Mouse (Mus musculus): ENCODE measurements at regions not wholly inside any gene's neighbourhood (a gene's known extent, or its start where the extent isn't known, plus 50 kb on each side); places are given as distances from the start of the nearest gene placed in this dataset.
"Not testable (repeated sequence)": the region's sequence is repeated elsewhere in the genome, so short reads cannot be mapped to it uniquely, and the experiment has no call there.

- in situ Hi-C loops (cut with MboI) = no loop called here
Observed at GRCm38 (mm10) chrX:166809165-166809564, 223.6 kb upstream of the Egfl6 start.

- in situ Hi-C loops (cut with MboI) = no loop called here
Observed at GRCm38 (mm10) chrX:166808207-166808606, 222.7 kb upstream of the Egfl6 start.

- in situ Hi-C loops (cut with MboI) = no loop called here
Observed at GRCm38 (mm10) chrX:166805957-166806356, 220.4 kb upstream of the Egfl6 start.

DNA sequence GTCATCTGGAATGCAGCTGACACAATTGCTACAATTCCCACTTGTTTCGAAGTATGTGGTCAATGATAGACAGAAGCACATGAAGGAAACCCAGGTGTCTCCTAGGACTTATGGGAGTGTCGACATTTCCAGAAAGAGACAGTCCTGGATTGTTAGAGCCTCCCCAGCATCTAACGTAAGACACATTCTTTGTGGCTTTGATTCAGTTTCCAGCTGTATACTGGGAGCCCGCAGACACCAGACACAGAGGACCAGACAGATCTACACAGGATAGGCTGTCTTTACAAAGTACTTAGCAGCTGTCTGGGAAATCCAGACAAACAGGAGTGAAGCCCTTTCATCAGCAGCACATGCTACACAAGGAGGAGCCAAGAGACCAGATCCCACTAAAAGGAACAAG, 220.0 kb upstream of the Egfl6 start:
- in situ Hi-C loops (cut with MboI) = no loop called here

DNA sequence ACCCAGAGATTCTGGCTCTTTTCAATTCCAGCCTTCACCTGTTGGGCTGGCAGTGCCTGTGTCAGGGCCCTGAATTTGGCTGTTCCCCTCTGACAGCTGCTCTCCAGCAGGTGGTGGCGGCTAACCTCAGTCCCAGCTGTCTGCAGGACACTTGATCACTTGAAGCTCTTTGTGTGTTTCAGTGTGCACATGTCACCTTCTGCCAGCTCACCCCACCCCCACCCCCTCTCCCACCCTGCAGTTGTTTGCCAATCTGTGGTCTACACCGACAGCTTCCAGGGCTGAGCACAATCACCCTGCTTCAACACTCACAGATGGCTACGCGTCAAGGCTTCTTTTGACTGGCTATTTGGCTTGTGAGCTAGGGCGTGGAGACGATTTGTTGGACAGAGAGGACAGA, 217.7 kb upstream of the Egfl6 start:
- in situ Hi-C loops (cut with MboI) = no loop called here

GRCm38 (mm10) chrX:166801017-166801416, 215.5 kb upstream of the Egfl6 start:
- in situ Hi-C loops (cut with MboI) = no loop called here

DNA sequence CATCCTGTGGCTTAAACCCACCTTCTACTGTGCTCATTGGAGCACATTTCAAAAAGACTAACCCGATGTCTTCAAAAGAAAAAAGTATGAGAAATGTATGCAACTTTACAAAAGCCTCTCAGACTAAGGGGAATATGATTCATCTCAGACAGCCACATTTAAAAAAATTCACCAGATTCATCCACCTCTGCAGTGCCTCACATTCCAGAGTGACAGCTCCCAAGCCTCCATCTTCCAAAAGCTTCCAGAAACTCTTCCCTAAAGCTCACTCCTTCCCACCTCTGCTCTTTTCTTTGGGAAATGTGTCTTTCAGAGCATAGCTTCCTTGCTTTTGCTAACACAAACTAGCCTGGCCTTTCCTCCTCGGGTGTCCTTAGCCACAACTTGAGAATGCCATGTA, 210.1 kb upstream of the Egfl6 start:
- in situ Hi-C loops (cut with MboI) = no loop called here

DNA sequence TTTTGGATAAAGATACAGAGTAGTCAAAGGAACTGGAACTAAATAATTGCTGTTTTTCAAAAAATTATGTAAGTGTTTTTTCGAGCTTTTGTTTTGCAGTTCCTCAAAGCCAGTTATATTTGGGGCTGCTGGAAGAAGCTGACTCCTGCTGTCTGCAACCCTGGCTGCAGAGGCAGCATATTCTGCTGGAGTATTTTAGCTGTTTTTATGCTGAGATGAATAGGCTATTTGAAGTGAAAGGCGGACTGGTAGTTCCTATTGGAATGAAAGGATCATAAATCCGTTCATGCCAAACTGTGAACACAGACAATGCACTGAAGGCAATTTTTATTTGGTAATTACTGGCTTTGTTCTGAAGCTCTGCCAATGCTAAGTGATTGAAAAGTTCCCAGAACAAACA, 203.5 kb upstream of the Egfl6 start:
- in situ Hi-C loops (cut with MboI) = no loop called here

GRCm38 (mm10) chrX:166787137-166787536, 201.6 kb upstream of the Egfl6 start:
- in situ Hi-C loops (cut with MboI) = not testable (repeated sequence)

DNA sequence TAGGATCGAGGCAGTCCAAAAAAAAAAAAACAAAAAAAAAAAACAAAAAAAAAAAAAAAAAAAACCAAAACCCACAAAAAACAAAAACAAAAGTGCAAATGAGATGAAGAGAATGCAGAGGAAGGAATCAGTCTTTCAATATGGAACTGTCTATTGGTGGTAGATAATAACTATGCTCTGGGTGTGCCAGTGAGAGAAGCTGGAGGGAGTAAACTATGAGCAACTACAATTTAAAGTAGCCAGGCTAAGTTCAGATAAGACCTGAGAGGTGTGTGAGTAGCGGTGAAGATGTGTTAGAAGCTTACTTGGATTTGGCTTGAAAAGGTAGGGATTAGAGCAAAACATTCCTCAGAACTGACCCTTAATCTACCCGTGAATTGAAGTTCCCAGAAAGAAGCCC, 200.1 kb upstream of the Egfl6 start:
- in situ Hi-C loops (cut with MboI) = no loop called here

DNA sequence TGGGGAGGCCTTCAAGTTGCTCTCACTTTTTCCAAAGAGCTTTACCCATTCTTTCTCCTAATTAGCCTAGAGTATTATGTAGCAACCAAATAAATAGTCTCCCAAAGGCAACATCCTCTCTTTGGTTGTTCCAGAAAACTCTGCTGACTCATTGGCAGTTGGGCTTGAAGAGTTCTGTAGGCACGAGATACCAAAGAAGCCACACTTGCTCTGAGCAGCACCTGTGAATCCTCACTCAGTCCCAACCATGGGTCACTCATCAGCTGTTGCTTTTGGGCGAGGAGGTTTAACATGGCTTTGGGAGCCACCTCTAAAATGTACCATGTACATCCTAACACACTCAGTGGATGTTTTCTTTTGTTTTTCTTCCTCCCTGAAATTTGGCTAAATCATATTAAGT, 197.9 kb upstream of the Egfl6 start:
- in situ Hi-C loops (cut with MboI) = no loop called here

DNA sequence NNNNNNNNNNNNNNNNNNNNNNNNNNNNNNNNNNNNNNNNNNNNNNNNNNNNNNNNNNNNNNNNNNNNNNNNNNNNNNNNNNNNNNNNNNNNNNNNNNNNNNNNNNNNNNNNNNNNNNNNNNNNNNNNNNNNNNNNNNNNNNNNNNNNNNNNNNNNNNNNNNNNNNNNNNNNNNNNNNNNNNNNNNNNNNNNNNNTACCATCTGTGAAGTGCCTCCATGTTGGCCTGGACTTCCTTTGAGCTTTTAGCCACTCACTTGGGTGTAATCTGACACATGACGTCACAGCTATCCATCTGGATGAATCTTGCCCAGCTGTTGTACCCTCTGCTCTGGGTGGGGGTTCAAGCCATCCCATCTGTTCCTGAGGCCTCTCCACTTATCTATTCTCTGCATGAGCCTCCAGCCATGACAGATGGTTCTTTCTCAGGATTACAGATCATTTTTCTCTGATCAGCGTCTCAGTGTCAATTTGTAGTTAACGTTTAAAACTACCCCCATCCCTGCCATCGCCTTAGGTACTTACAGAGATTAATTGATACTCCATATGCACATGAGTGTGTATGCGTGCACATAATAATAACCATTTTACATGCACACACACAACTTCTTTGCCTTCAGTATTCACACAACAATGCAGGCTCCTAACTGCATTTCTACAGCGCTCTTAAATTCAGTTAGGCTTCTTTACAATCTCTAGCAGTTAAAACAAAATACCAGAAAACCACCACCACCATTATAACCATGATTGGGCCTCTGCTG, 194.0 kb upstream of the Egfl6 start:
- in situ Hi-C loops (cut with MboI) = no loop called here

- in situ Hi-C loops (cut with MboI) = no loop called here
Observed at GRCm38 (mm10) chrX:166773408-166773854, 187.9 kb upstream of the Egfl6 start.

DNA sequence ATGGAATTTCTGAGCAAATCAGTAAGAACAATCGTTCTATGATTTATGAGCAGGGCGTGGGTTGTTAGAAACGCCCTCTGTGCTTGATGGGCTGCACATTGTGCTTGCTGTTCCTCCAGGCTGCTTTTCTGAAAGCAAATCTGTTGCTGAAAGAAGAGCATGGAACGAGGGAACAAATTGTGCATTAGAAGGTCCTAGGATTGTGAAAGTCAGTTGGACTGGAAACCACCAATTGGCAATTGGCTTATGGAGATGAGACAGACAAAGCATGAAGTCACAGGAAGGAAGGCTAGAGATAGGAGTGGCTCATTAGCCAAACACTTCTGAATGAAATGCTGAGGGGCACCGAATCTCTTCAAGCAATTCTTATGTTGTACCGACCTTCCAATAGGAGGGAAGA, 181.5 kb upstream of the Egfl6 start:
- in situ Hi-C loops (cut with MboI) = no loop called here

GRCm38 (mm10) chrX:166765647-166766046, 180.1 kb upstream of the Egfl6 start:
- in situ Hi-C loops (cut with MboI) = no loop called here

GRCm38 (mm10) chrX:166762098-166762497, 176.6 kb upstream of the Egfl6 start:
- in situ Hi-C loops (cut with MboI) = no loop called here

DNA sequence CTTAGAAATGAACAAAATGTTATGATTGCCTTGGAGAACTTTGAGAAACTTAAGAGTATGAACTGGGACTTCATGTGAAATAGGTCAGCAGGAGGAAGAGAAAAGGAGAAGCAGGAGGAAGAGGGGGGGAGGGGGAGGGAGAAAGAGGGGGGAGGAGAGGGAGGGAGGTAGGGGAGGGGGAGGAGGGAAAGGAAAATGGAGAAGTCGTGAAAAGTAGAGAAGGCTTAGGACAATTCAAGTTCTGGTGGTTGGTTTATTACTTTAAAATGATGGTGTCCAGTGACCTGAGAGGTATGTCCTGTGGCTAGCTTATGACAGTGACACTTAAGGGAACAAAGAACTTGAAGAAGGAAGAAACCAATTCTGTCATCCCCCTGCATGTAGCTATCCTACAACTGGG, 171.6 kb upstream of the Egfl6 start:
- in situ Hi-C loops (cut with MboI) = no loop called here

GRCm38 (mm10) chrX:166754967-166755654, 169.6 kb upstream of the Egfl6 start:
- in situ Hi-C loops (cut with MboI) = no loop called here

DNA sequence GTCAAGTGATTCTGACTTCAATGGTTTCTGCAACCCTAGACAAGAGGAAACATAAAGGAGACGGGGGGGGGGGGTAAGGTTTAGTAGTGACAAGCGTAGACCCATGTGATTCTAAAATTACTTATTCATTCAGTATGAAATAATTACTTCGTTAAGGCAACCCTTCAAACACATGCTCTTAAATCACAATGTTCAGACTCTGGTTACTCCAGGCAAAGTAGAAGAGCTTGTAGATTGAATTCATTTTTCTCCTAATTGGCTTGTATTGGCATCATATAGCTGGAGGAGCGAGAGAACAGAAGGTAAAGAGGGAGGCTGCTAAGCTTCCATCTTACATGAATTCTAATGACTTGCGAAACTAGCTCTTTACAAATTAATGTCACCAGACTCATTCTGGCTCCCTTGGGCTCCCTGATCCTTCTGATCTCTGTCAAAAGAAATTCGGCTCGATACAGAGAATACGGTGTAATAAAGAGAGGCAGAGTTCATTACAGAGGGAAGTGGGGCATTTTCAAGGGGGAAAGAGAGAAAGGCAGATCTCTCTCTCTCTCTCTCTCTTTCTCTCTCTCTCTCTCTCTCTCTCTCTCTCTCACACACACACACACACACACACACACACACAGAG, 163.6 kb upstream of the Egfl6 start:
- in situ Hi-C loops (cut with MboI) = no loop called here

DNA sequence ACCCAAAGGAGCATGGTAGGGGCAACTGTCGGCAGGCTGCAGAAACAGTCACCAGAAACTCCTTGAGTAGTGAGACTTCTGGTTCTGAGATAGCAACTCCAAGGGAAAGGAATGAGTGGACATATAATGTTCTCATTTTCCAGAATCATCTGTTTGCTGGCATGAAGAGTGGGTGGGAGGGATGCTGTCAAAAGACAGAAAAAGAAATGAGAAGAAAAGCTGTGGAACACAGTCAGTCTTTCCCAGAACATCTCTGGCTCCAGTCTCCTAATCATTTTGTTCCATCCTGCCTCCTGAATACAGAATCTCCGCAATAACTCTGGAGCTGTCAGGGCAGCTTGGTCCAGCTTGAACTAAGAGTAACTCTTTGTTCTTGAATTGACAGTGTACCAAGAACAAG, 145.8 kb upstream of the Egfl6 start:
- in situ Hi-C loops (cut with MboI) = no loop called here

DNA sequence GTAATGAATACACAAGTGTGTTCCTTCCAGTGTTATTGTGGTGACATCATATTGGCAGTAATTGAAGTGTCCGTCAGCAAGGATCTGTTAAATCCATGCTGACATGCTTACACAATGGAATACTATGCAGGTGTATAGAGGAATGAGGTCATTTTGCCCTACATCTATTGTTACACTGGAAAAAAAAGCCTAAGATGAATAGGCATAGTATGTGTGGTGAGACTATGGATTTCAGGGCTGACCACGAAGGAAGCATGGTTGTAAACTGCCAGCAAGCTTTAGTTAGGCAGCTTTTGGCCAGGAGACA, 143.1 kb upstream of the Egfl6 start:
- in situ Hi-C loops (cut with MboI) = no loop called here

DNA sequence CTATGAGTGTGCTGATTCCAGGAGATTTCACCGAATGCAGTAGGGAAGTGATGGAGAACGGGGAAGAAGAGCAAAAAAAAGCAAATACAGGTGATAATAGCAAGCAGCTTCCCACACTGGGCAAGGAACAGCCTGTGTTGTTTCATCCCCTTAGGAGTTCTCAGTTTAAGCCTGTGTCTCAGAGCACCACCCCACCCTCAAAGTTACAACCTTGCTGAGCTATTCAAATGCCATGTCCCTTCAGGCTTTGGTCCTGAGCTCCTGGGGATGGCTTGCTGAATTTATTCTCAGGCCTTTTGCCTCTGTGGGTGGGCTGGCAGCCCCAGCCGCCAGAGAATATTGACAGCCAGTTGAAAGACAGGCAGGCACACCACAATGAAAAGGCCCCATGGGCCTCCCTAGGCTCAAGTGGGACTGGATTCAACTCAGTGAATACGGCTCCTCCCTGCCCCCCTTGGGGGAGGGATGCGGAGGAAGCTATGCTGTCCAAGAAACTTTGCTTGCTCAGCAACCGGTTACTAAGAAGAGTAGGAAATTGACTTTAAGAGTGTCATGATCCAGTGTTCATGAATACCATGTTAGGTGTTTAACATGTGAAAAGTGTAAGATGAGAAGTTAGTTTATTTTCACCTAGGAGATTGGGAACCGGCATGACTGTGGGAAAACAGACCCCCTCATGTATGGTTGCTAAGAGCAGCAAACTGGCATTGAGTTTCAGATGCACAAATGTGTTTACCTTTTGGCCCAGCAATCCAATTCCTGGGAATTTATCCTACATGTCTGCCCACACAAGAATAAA, 142.5 kb upstream of the Egfl6 start:
- in situ Hi-C loops (cut with MboI) = no loop called here
